Mouse (Mus musculus): ENCODE data around the gene Agfg1.

DNA sequence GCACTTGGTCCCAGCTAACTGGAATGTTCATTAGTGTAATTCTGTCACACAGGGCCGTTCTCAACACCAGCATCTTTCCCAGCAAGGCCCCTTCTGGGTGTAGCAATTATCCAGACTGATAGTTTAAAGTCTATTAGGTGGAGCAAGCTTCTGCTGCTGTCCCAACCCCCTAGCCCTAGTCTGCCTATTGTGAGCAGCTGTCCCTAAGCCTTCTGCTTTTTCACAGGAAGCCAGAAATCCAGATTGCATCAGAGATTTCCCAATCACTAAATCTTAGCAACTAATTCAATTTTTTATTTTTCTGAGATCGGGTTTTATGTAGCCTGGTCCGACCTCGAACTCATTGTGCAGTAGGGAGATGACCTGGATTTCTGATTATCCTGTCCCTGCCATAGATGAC is 40.4 kb upstream of the Agfg1 start:
- TF ChIP-seq CTCF (IDR thresholded peaks at IDR 0.05; ENCODE audit: low read depth, low read length) (no peak), POLR2A (IDR thresholded peaks at IDR 0.05; ENCODE audit: insufficient read depth, low read length) (no peak)

All from ES-Bruce4 (cell line).